Mouse (Mus musculus): ENCODE results near the gene Actr10. TPM values are rescaled to one million over a fixed set of nuclear protein-coding genes. Genes with fewer than 3 reads are reported as not detected.
A peak's percentile ranks its signal among the peaks of the same experiment; 100 is the strongest.

Gene Actr10
- polyA plus RNA-seq, 1 experiment from 2014 or later, result 197 TPM

DNA sequence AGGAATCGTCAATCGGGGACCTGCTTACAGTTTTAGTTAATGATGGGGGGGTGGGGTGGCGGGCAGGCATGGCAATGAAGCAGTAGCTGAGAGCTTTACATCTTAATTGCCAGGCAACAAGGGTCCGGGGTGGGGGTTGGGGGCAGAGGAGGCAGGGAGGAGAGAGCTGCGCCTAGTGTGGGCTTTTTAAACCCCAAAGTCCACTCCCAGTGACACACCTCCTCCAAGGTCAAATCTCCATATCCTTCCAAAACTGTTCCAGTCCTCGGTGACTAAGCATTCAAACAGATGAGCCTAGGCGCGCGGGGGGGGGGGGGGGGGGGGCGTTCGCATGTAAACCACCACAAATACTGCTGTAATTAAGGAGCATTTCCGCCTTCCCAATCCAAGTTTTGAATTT lies 507 bp upstream of the Actr10 start:
- Histone ChIP-seq H3K27me3 (replicated peaks; ENCODE audit: control insufficient read depth, insufficient read depth, low read length) (no peaks in the 10 kb centered on the region), H3K27ac (ENCODE audit: low read depth, low read length) (peak overlapping the region; percentile 94), H3K9ac (ENCODE audit: low read depth, low read length) (peak overlapping the region; percentile 88), H3K4me3 (ENCODE audit: low read depth, low read length) (peak overlapping the region; percentile 85), H3K4me2 (peak overlapping the region; percentile 81), H3K9me3 (ENCODE audit: control insufficient read depth, low read length) (no peaks in the 10 kb centered on the region; the same call in 1 of the 2 replicates), H3K36me3 (ENCODE audit: control insufficient read depth, insufficient read depth, low read length) (peaks cover 3% of the 10 kb centered on the region; the same call in 1 of the 2 replicates), H3K4me1 (replicated peaks; ENCODE audit: control insufficient read depth, insufficient read depth, low read length) (no peaks in the 10 kb centered on the region)
- 29% methylated on average over 10 of the region's 12 CpGs for WGBS
- DNase-seq (ENCODE audit: low spot score) (peak; percentile 40), ATAC-seq (replicated peaks; ENCODE audit: low FRiP score) (peak; percentile 16)

- ATAC-seq (replicated peaks; ENCODE audit: low FRiP score) (no peak), DNase-seq (ENCODE audit: low spot score) (no peak)
- Histone ChIP-seq H3K27ac (ENCODE audit: low read depth, low read length) (no peak overlapping the region), H3K4me2 (no peak overlapping the region), H3K4me3 (ENCODE audit: low read depth, low read length) (no peak overlapping the region), H3K9me3 (ENCODE audit: control insufficient read depth, low read length) (no peaks in the 10 kb centered on the region; the same call in 1 of the 2 replicates), H3K27me3 (replicated peaks; ENCODE audit: control insufficient read depth, insufficient read depth, low read length) (no peaks in the 10 kb centered on the region), H3K36me3 (ENCODE audit: control insufficient read depth, insufficient read depth, low read length) (peaks cover 9% of the 10 kb centered on the region; the same call in 1 of the 2 replicates), H3K9ac (ENCODE audit: low read depth, low read length) (no peak overlapping the region), H3K4me1 (replicated peaks; ENCODE audit: control insufficient read depth, insufficient read depth, low read length) (no peaks in the 10 kb centered on the region)
- 94% methylated on average over 7 of the region's 7 CpGs for WGBS
These were observed 3.1 kb downstream of the Actr10 start for GRCm38 (mm10) chr12:70940806-70941205.

GRCm38 (mm10) chr12:70944181-70944580 lies 6.5 kb downstream of the Actr10 start:
- no peaks in the 10 kb centered on the region for H3K27me3 ChIP-seq (replicated peaks; ENCODE audit: control insufficient read depth, insufficient read depth, low read length)
- ATAC-seq (replicated peaks; ENCODE audit: low FRiP score) (no peak), DNase-seq (ENCODE audit: low spot score) (no peak)
- H3K4me3 ChIP-seq (ENCODE audit: low read depth, low read length), result no peak overlapping the region
- H3K4me2 ChIP-seq, result no peak overlapping the region
- H3K4me1 ChIP-seq (replicated peaks; ENCODE audit: control insufficient read depth, insufficient read depth, low read length), result no peaks in the 10 kb centered on the region
- H3K36me3 ChIP-seq (ENCODE audit: control insufficient read depth, insufficient read depth, low read length), result peaks cover 13% of the 10 kb centered on the region; the same call in 1 of the 2 replicates
- H3K27ac ChIP-seq (ENCODE audit: low read depth, low read length), result no peak overlapping the region
- H3K9me3 ChIP-seq (ENCODE audit: control insufficient read depth, low read length), result no peaks in the 10 kb centered on the region
- 88% methylated on average over 5 of the region's 5 CpGs for WGBS
- no peak overlapping the region for H3K9ac ChIP-seq (ENCODE audit: low read depth, low read length)

DNA sequence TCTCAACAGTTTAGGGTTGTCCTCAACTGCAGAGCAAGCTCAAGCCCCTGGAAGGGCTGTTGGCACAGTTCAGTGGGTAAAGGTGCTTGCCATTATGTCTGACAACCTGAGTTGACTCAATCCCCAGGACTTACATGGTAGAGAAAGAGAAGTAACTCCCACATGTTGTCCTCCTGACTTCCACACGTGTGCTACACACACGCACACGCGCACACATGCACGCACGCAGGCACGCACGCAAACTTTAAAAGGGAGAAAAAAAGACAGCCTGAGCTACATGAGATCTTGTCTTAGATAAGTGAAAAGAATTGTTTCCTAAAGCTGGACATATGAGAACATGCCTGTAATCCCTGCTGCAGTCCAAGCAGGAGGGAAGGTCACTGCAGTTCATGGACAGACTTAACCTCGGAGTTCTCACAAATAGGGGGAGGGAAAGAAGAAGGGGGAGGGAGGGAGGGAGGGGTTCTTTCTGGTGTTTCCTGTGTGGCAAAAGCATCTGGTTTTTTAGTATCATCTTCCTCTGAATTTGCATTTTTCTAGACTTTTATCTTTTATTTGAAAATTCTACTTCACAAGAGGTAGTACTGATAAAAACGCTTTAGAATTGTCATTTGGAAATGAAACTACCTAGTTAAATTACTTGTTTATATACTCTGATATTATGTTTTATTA lies 9.1 kb downstream of the Actr10 start:
- no peak for ATAC-seq (replicated peaks; ENCODE audit: low FRiP score)
- Histone ChIP-seq H3K4me3 (ENCODE audit: low read depth, low read length) (no peak overlapping the region), H3K4me1 (replicated peaks; ENCODE audit: control insufficient read depth, insufficient read depth, low read length) (no peaks in the 10 kb centered on the region), H3K9ac (ENCODE audit: low read depth, low read length) (no peak overlapping the region), H3K9me3 (ENCODE audit: control insufficient read depth, low read length) (no peaks in the 10 kb centered on the region), H3K36me3 (ENCODE audit: control insufficient read depth, insufficient read depth, low read length) (peaks cover 11% of the 10 kb centered on the region; the same call in 1 of the 2 replicates), H3K4me2 (no peak overlapping the region), H3K27ac (ENCODE audit: low read depth, low read length) (no peak overlapping the region), H3K27me3 (replicated peaks; ENCODE audit: control insufficient read depth, insufficient read depth, low read length) (no peaks in the 10 kb centered on the region)
- 91% methylated on average over 10 of the region's 10 CpGs for WGBS
- DNase-seq (ENCODE audit: low spot score), result no peak

DNA sequence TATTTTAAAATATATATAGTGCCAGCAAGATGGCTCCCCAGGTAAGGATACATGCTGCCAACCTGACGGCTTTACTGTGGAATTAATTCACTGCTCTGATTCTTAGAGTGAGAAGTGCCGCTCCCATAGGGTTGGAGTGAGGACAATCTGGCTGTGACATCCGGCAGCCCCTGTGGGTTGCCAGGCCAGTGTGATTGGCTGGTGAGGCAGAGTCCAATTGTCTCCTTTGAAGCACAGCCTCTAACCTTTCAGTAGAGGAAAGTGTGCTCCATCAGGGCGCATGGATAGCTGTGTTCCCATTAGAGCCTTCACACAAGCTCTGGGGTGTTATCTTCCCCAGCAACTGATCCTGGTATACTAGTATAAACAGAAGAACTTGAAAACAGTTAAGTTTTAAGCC lies 21.0 kb downstream of the Actr10 start:
- Histone ChIP-seq H3K4me1 (replicated peaks; ENCODE audit: control insufficient read depth, insufficient read depth, low read length) (no peaks in the 10 kb centered on the region), H3K36me3 (ENCODE audit: control insufficient read depth, insufficient read depth, low read length) (peaks cover 24% of the 10 kb centered on the region), H3K27me3 (replicated peaks; ENCODE audit: control insufficient read depth, insufficient read depth, low read length) (no peaks in the 10 kb centered on the region), H3K4me3 (ENCODE audit: low read depth, low read length) (no peak overlapping the region), H3K9me3 (ENCODE audit: control insufficient read depth, low read length) (no peaks in the 10 kb centered on the region), H3K27ac (ENCODE audit: low read depth, low read length) (no peak overlapping the region), H3K9ac (ENCODE audit: low read depth, low read length) (no peak overlapping the region), H3K4me2 (no peak overlapping the region)
- WGBS, result 84% methylated on average over 4 of the region's 4 CpGs
- DNase-seq (ENCODE audit: low spot score) (no peak), ATAC-seq (replicated peaks; ENCODE audit: low FRiP score) (no peak)

DNA sequence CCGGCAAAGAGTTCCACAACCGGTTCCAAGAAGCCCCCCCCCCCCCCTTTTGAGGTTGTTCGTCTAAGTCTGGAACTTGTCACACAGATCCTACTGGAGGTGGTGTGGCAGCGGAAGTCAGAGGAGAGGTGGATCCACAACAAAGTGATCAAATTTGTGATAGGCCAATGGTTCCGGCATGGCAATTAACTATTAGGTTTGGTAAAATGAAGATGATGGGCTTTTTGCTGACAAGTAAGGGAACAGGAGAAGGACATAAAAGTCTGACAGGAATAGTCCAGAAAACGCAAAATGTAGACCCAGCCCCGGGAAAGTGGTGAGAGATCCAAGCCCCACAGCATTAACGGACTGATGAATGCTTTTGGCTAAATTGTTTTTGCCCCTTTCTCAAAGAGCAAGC lies 29.9 kb downstream of the Actr10 start:
- H3K4me3 ChIP-seq (ENCODE audit: low read depth, low read length), result peak overlapping the region; percentile 78
- WGBS, result 51% methylated on average over 8 of the region's 8 CpGs
- ATAC-seq (replicated peaks; ENCODE audit: low FRiP score), result no peak
- no peaks in the 10 kb centered on the region for H3K27me3 ChIP-seq (replicated peaks; ENCODE audit: control insufficient read depth, insufficient read depth, low read length)
- H3K4me1 ChIP-seq (replicated peaks; ENCODE audit: control insufficient read depth, insufficient read depth, low read length), result no peaks in the 10 kb centered on the region
- peak overlapping the region; percentile 67 for H3K4me2 ChIP-seq
- no peak overlapping the region for H3K27ac ChIP-seq (ENCODE audit: low read depth, low read length)
- peak; percentile 37 for DNase-seq (ENCODE audit: low spot score)
- H3K9ac ChIP-seq (ENCODE audit: low read depth, low read length), result peak overlapping the region; percentile 84; the same call in 1 of the 2 replicates
- H3K9me3 ChIP-seq (ENCODE audit: control insufficient read depth, low read length), result no peaks in the 10 kb centered on the region
- H3K36me3 ChIP-seq (ENCODE audit: control insufficient read depth, insufficient read depth, low read length), result no peaks in the 10 kb centered on the region

GRCm38 (mm10) chr12:70968141-70968790 lies 30.6 kb downstream of the Actr10 start:
- under 1% methylated on average over 35 of the region's 35 CpGs for WGBS
- ATAC-seq (replicated peaks; ENCODE audit: low FRiP score), result peak; percentile 82
- H3K9ac ChIP-seq (ENCODE audit: low read depth, low read length), result peak overlapping the region; percentile 84
- no peaks in the 10 kb centered on the region for H3K4me1 ChIP-seq (replicated peaks; ENCODE audit: control insufficient read depth, insufficient read depth, low read length)
- H3K9me3 ChIP-seq (ENCODE audit: control insufficient read depth, low read length), result no peaks in the 10 kb centered on the region
- no peaks in the 10 kb centered on the region for H3K36me3 ChIP-seq (ENCODE audit: control insufficient read depth, insufficient read depth, low read length)
- H3K4me2 ChIP-seq, result peak overlapping the region; percentile 67
- peak overlapping the region; percentile 90 for H3K27ac ChIP-seq (ENCODE audit: low read depth, low read length)
- H3K4me3 ChIP-seq (ENCODE audit: low read depth, low read length), result peak overlapping the region; percentile 78
- peak; percentile 76 for DNase-seq (ENCODE audit: low spot score)
- no peaks in the 10 kb centered on the region for H3K27me3 ChIP-seq (replicated peaks; ENCODE audit: control insufficient read depth, insufficient read depth, low read length)

DNA sequence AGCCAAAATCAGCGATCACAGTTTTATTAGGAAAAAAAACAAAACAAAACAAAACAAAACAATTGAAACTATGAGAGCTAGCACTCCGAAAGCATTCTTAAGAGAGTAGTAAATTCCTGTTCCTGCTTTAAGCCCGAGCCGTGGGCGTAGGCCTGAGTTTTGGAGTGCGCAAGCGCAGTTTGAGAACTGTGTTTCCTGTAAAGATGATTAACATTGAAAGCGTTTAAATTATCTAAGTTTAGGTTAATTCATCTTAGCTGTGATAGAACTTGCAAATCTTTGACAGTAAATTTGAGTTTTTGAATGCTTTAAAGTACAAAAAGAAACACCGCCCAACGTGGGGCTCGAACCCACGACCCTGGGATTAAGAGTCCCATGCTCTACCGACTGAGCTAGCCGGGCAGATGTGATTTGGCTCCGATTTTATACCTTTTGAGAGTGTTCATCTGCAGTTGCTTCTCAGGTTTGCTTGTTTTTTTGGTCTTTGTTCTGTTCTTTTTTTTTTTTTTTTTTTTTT lies 31.2 kb downstream of the Actr10 start:
- Histone ChIP-seq H3K27ac (ENCODE audit: low read depth, low read length) (peak overlapping the region; percentile 90), H3K4me1 (replicated peaks; ENCODE audit: control insufficient read depth, insufficient read depth, low read length) (no peaks in the 10 kb centered on the region), H3K27me3 (replicated peaks; ENCODE audit: control insufficient read depth, insufficient read depth, low read length) (no peaks in the 10 kb centered on the region), H3K9me3 (ENCODE audit: control insufficient read depth, low read length) (no peaks in the 10 kb centered on the region), H3K36me3 (ENCODE audit: control insufficient read depth, insufficient read depth, low read length) (no peaks in the 10 kb centered on the region), H3K9ac (ENCODE audit: low read depth, low read length) (peak overlapping the region; percentile 84), H3K4me2 (peak overlapping the region; percentile 67), H3K4me3 (ENCODE audit: low read depth, low read length) (peak overlapping the region; percentile 78)
- ATAC-seq (replicated peaks; ENCODE audit: low FRiP score), result peak; percentile 69
- peak; percentile 83 for DNase-seq (ENCODE audit: low spot score)
- 1% methylated on average over 15 of the region's 15 CpGs for WGBS

All from liver, embryonic 11.5 days (tissue).